Mouse (Mus musculus) CH12.LX (cell line): ENCODE results near the gene Pakap. TPM values are rescaled to one million over a fixed set of nuclear protein-coding genes. Genes with fewer than 3 reads are reported as not detected.

ENCODE experiments used
- DNase-seq: peaks from one replicate; pipeline ENCODE4 v3.0.0-alpha.2; 2013; ENCODE audit errors: extremely low read depth
- H3K27ac ChIP-seq: 2 replicates; pipeline ENCODE4 v1.5.1; 2012; ENCODE audit warnings: low read depth, mild to moderate bottlenecking, control low read depth, moderate library complexity; ENCODE audit not compliant: insufficient read depth
- H3K27me3 ChIP-seq: replicated peaks from 2 replicates; pipeline ENCODE3; 2012; ENCODE audit warnings: inconsistent platforms
- H3K36me3 ChIP-seq, 2 experiments: replicated peaks in 1 of 2; 2 replicates each; pipeline versions ENCODE3 to v1.6.1; 2012; ENCODE audit warnings: inconsistent platforms in 1 of 2, low read length in 1 of 2, mild to moderate bottlenecking in 1 of 2, mixed read lengths in 1 of 2, moderate library complexity in 1 of 2; ENCODE audit not compliant: control insufficient read depth in 1 of 2, insufficient read depth in 1 of 2
- H3K4me1 ChIP-seq, 2 experiments: 2 replicates each; pipeline ENCODE4 v1.6.1; 2012; ENCODE audit warnings: inconsistent platforms in 1 of 2, moderate library complexity in 1 of 2; ENCODE audit not compliant: insufficient read depth in 2 of 2, control insufficient read depth in 1 of 2
- H3K4me2 ChIP-seq: 2 replicates; pipeline ENCODE4 v1.6.1; 2012; ENCODE audit warnings: low read depth, mild to moderate bottlenecking, control low read depth; ENCODE audit not compliant: poor library complexity, insufficient read depth, severe bottlenecking
- H3K4me3 ChIP-seq, 3 experiments: fragments of 150-350 bp in 1 of 3; sonication (generic) in 1 of 3; replicated peaks in 1 of 3; 2 replicates each; pipeline versions ENCODE3 to v1.5.1; 2011 to 2012; ENCODE audit warnings: low read depth in 2 of 3, low read length in 2 of 3, mild to moderate bottlenecking in 2 of 3, moderate library complexity in 2 of 3, control low read depth in 1 of 3, improper control_type of control experiment in 1 of 3, inconsistent platforms in 1 of 3, mixed read lengths in 1 of 3; ENCODE audit not compliant: poor library complexity in 1 of 3
- H3K79me2 ChIP-seq: replicated peaks from 2 replicates; pipeline ENCODE4 v1.6.1; 2012; ENCODE audit warnings: mild to moderate bottlenecking, moderate library complexity; ENCODE audit not compliant: control insufficient read depth, poor library complexity, insufficient read depth, severe bottlenecking; ENCODE audit errors: extremely low read depth
- H3K9ac ChIP-seq: 2 replicates; pipeline ENCODE4 v1.6.1; 2012; ENCODE audit warnings: low read depth, mild to moderate bottlenecking, control low read depth, moderate library complexity; ENCODE audit not compliant: insufficient read depth
- H3K9me3 ChIP-seq: replicated peaks from 2 replicates; pipeline ENCODE3; 2012; ENCODE audit warnings: low read length, inconsistent platforms, mixed read lengths
- BHLHE40 ChIP-seq: IDR thresholded peaks from 2 replicates; pipeline ENCODE4 v1.6.1; 2011; ENCODE audit warnings: mild to moderate bottlenecking, low read depth, low read length, improper control_type of control experiment
- CHD1 ChIP-seq: IDR thresholded peaks from 2 replicates; pipeline ENCODE4 v1.6.1; 2012; ENCODE audit warnings: low read depth, low read length, improper control_type of control experiment, inconsistent platforms
- CHD2 ChIP-seq: IDR thresholded peaks from 2 replicates; pipeline ENCODE4 v1.6.1; 2011; ENCODE audit warnings: low read length, improper control_type of control experiment
- CTCF ChIP-seq, 2 experiments: IDR thresholded peaks in 1 of 2; conservative IDR thresholded peaks in 1 of 2; 2 replicates each; pipeline ENCODE4 v1.5.1; 2011 to 2012; ENCODE audit warnings: low read depth in 2 of 2, low read length in 2 of 2, improper control_type of control experiment in 1 of 2, inconsistent platforms in 1 of 2, mild to moderate bottlenecking in 1 of 2, moderate library complexity in 1 of 2
- E2F4 ChIP-seq: IDR thresholded peaks from 2 replicates; pipeline ENCODE4 v1.6.1; 2011; ENCODE audit warnings: low read depth, low read length, improper control_type of control experiment; ENCODE audit not compliant: insufficient replicate concordance
- ELF1 ChIP-seq: IDR thresholded peaks from 2 replicates; pipeline ENCODE4 v1.6.1; 2014; ENCODE audit warnings: low read depth, mild to moderate bottlenecking, inconsistent platforms, low read length, improper control_type of control experiment
- EP300 ChIP-seq: IDR thresholded peaks from 2 replicates; pipeline ENCODE4 v1.6.1; 2011; ENCODE audit warnings: low read length, improper control_type of control experiment
- ETS1 ChIP-seq: conservative IDR thresholded peaks from 2 replicates; pipeline ENCODE4 v1.6.1; 2012; ENCODE audit warnings: low read depth, mild to moderate bottlenecking, inconsistent platforms, low read length, improper control_type of control experiment, moderate library complexity
- GABPA ChIP-seq: IDR thresholded peaks from 2 replicates; pipeline ENCODE4 v1.6.1; 2012; ENCODE audit warnings: low read depth, low read length, improper control_type of control experiment, inconsistent platforms; ENCODE audit not compliant: insufficient replicate concordance
- KAT2A ChIP-seq: IDR thresholded peaks from 2 replicates; pipeline ENCODE4 v1.6.1; 2012; ENCODE audit warnings: low read length, improper control_type of control experiment, inconsistent platforms; ENCODE audit not compliant: insufficient replicate concordance
- MAFK ChIP-seq: IDR thresholded peaks from 2 replicates; pipeline ENCODE4 v1.6.1; 2011; ENCODE audit warnings: low read length, improper control_type of control experiment; ENCODE audit not compliant: insufficient replicate concordance
- MAX ChIP-seq: IDR thresholded peaks from 2 replicates; pipeline ENCODE4 v1.6.1; 2011; ENCODE audit warnings: low read length, improper control_type of control experiment
- MAZ ChIP-seq: IDR thresholded peaks from 2 replicates; pipeline ENCODE4 v1.6.1; 2012; ENCODE audit warnings: low read depth, mild to moderate bottlenecking, inconsistent platforms, low read length, improper control_type of control experiment, moderate library complexity
- MYC ChIP-seq: IDR thresholded peaks from 2 replicates; pipeline ENCODE4 v1.6.1; 2011; ENCODE audit warnings: low read depth, mild to moderate bottlenecking, improper control_type of control experiment, low read length
- NELFE ChIP-seq: IDR thresholded peaks from 2 replicates; pipeline ENCODE4 v1.6.1; 2011; ENCODE audit warnings: low read depth, low read length, improper control_type of control experiment
- POLR2AphosphoS2 ChIP-seq: IDR thresholded peaks from 2 replicates; pipeline ENCODE4 v1.6.1; 2011; ENCODE audit warnings: low read depth, low read length, improper control_type of control experiment
- SIN3A ChIP-seq: IDR thresholded peaks from 2 replicates; pipeline ENCODE4 v1.6.1; 2012; ENCODE audit warnings: low read length, improper control_type of control experiment, inconsistent platforms
- SMC3 ChIP-seq: IDR thresholded peaks from 2 replicates; pipeline ENCODE4 v1.6.1; 2011; ENCODE audit warnings: low read depth, low read length, improper control_type of control experiment
- TCF12 ChIP-seq: IDR thresholded peaks from 2 replicates; pipeline ENCODE4 v1.6.1; 2014; ENCODE audit warnings: low read depth, mild to moderate bottlenecking, inconsistent platforms, low read length, improper control_type of control experiment
- UBTF ChIP-seq: IDR thresholded peaks from 2 replicates; pipeline ENCODE4 v1.6.1; 2012; ENCODE audit warnings: low read depth, mild to moderate bottlenecking, inconsistent platforms, low read length, improper control_type of control experiment, moderate library complexity
- USF1 ChIP-seq: IDR thresholded peaks from 2 replicates; pipeline ENCODE4 v1.6.1; 2014; ENCODE audit warnings: low read depth, mild to moderate bottlenecking, inconsistent platforms, low read length, improper control_type of control experiment
- ZNF384 ChIP-seq: IDR thresholded peaks from 2 replicates; pipeline ENCODE4 v1.6.1; 2012; ENCODE audit warnings: low read depth, low read length, improper control_type of control experiment, inconsistent platforms
- dilution Hi-C: fragments of 300-500 bp; cut with MboI; formaldehyde crosslinking; loops from 2 replicates; pipeline ENCODE4 v1.14.3; 2020; ENCODE audit warnings: low sequenced_read_pairs; ENCODE audit not compliant: extremely low pct_unique_long_range_greater_than_20kb, extremely low pct_ligation_motif_present
- in situ Hi-C: fragments of 300-500 bp; cut with MboI; formaldehyde crosslinking; loops from 3 replicates; pipeline ENCODE4 v1.14.3; 2019; ENCODE audit warnings: low sequenced_read_pairs, low pct_ligation_motif_present, low pct_unique_long_range_greater_than_20kb, mixed read lengths
- polyA plus RNA-seq: library from polyadenylated mRNA; unstranded; fragments of >175 nt; gene quantifications from 2 replicates; pipeline ENCODE4 v1.2.1, GENCODE M21; 2012; ENCODE audit warnings: low read depth; ENCODE audit not compliant: insufficient read length
- total RNA-seq, 2 experiments: library from RNA; depleted of rRNA; stranded (reverse); fragments of 300-350 nt in 1 of 2; fragments of >200 nt in 1 of 2; gene quantifications; 2 replicates each; pipeline ENCODE4 v1.2.3; 2012 to 2014

Pakap gene
- total and polyA plus RNA-seq, 3 experiments: 0.08 to 0.14 TPM; not detected in 1

DNA sequence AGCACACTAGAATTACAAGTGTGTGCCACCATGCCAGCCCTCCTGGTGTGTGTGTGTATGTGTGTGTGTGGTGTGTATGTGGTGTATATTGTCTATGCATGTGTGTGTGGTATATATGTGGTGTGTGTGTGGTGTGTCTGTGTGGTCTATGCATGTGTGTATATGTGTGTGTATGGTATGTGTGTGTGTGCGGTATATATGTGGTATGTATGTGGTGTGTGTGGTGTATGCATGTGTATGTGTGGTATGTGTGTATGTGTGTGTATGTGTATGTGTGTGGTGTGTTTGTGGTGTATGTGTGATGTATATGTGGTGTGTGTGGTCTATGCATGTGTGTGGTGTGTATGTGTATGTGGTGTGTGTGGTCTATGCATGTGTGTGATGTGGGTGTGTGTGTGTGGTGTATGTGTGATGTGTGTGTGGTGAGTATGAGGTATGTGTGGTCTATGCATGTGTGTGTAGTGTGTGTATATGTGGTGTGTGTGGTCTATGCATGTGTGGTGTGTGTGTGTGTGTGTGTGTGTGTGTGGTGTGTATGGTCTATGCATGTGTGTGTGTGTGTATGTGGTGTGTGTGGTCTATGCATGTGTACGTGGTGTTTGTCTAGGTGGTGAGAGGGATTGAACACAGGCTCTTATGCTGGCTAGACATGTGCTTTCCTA is 203.7 kb downstream of the Pakap start:
- in situ Hi-C loops: no loop called here
- no peak overlapping the region for H3K9ac ChIP-seq

DNA sequence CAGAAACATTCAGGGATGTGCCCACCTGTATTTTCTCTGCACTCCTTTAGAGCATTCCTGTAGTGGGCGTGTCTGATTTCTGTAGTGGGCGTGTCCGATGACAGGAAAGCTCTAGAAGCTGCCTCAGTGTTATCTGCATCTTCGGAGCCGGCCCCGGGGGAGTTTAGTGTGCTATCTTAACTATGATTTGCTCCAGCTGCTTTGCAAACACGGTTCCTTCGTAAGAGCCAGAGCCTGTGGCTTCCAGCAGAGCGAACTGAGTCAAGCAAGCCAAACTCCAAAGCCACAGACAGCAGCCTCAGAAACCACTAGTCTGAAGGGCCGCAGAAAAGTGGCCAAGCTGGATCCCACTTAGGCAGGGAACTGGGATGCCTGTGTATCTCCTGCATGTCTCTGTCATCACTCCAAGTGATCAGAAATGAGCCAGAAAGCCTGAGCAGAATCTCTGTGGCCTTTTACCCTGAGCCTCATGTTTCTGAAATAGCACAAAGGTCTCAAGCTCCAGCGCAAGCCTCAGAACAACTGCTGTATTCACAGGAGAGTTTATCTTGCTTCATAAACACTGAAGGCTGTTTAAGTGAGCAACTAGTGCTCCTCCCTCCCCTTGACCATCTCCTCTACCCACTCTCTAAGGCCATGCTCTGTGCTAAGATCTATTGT is 205.0 kb downstream of the Pakap start:
- peak; percentile 31 for DNase-seq
- in situ Hi-C loops: no loop called here
- no peaks in the 10 kb centered on the region for H3K79me2 ChIP-seq
- TF ChIP-seq USF1 (no peak), CTCF (conservative IDR thresholded peaks at IDR 0.05 in 1 of 2, IDR thresholded peaks at IDR 0.05 in 1 of 2; ENCODE audit: low read depth in 2 of 2, low read length in 2 of 2) (no peak), TCF12 (no peak), MAX (no peak), MYC (no peak), ETS1 (no peak), POLR2AphosphoS2 (no peak), NELFE (no peak), KAT2A (no peak), MAFK (no peak), CHD1 (no peak), ZNF384 (no peak), SIN3A (no peak), UBTF (no peak), CHD2 (no peak), MAZ (no peak), ELF1 (no peak), E2F4 (no peak), GABPA (no peak)
- no peak overlapping the region for H3K4me3 ChIP-seq
- H3K27me3 ChIP-seq: no peaks in the 10 kb centered on the region
- H3K9me3 ChIP-seq: no peaks in the 10 kb centered on the region
- no peak overlapping the region for H3K4me2 ChIP-seq
- peaks cover 6 to 13% of the 10 kb centered on the region in 2 experiments; a peak in 3 of 4 replicates for H3K4me1 ChIP-seq
- H3K36me3 ChIP-seq: no peaks in the 10 kb centered on the region
- no peak overlapping the region for H3K9ac ChIP-seq
- dilution Hi-C loops: no loop called here
- H3K27ac ChIP-seq: no peak overlapping the region

More for the DNA sequence above, 203.7 kb downstream of the Pakap start:
- H3K4me1 ChIP-seq: peaks cover 6 to 13% of the 10 kb centered on the region in 2 experiments; a peak in 3 of 4 replicates
- H3K27ac ChIP-seq: 0 out of 2 replicates have a peak overlapping the region, but pooled peaks have one; percentile 17
- H3K4me2 ChIP-seq: no peak overlapping the region
- H3K79me2 ChIP-seq: no peaks in the 10 kb centered on the region
- H3K36me3 ChIP-seq: no peaks in the 10 kb centered on the region
- dilution Hi-C loops: no loop called here
- H3K27me3 ChIP-seq: no peaks in the 10 kb centered on the region
- H3K9me3 ChIP-seq: no peaks in the 10 kb centered on the region
- no peak for TF ChIP-seq SMC3
- TF ChIP-seq ETS1: no peak
- TF ChIP-seq E2F4: no peak
- TF ChIP-seq TCF12: no peak
- no peak for TF ChIP-seq MAZ
- no peak for TF ChIP-seq BHLHE40
- TF ChIP-seq CHD2: no peak
- TF ChIP-seq SIN3A: no peak
- no peak for TF ChIP-seq KAT2A
- no peak for TF ChIP-seq CTCF (conservative IDR thresholded peaks at IDR 0.05 in 1 of 2, IDR thresholded peaks at IDR 0.05 in 1 of 2; ENCODE audit: low read depth in 2 of 2, low read length in 2 of 2)
- no peak for TF ChIP-seq EP300
- H3K4me3 ChIP-seq: no peak overlapping the region
- DNase-seq: no peak
